Mouse (Mus musculus): ENCODE measurements around the gene Paqr5.

Paqr5 gene

GRCm38 (mm10) chr9:61947402-61948346 lies 79.0 kb downstream of the Paqr5 start:
- peak; percentile 48 for DNase-seq

GRCm38 (mm10) chr9:61946623-61947401 lies 79.8 kb downstream of the Paqr5 start, which contains the start of gene Kif23:
Gene Kif23 (minus strand): TSS chr9:61946774.
- DNase-seq = peak; percentile 94

GRCm38 (mm10) chr9:61945973-61946611 lies 80.6 kb downstream of the Paqr5 start:
- peak; percentile 14 for DNase-seq

- DNase-seq = no peak
These were observed 85.6 kb downstream of the Paqr5 start for GRCm38 (mm10) chr9:61941054-61941453.

- DNase-seq = no peak
These were observed 93.3 kb downstream of the Paqr5 start for GRCm38 (mm10) chr9:61933333-61933732.

- DNase-seq = no peak
These were observed 94.6 kb downstream of the Paqr5 start for GRCm38 (mm10) chr9:61932009-61932408.

GRCm38 (mm10) chr9:61925086-61925660 lies 101.5 kb downstream of the Paqr5 start:
- DNase-seq = no peak

- DNase-seq = no peak
These were observed 106.3 kb downstream of the Paqr5 start for GRCm38 (mm10) chr9:61920331-61920730.

GRCm38 (mm10) chr9:61919464-61919863 lies 107.2 kb downstream of the Paqr5 start:
- DNase-seq = no peak

- DNase-seq = no peak
These were observed 109.2 kb downstream of the Paqr5 start for GRCm38 (mm10) chr9:61917436-61917835.

GRCm38 (mm10) chr9:61916986-61917385 lies 109.7 kb downstream of the Paqr5 start:
- no peak for DNase-seq

- DNase-seq = no peak
These were observed 111.2 kb downstream of the Paqr5 start for GRCm38 (mm10) chr9:61915393-61916005.

GRCm38 (mm10) chr9:61914917-61915300 lies 111.7 kb downstream of the Paqr5 start:
- no peak for DNase-seq

- DNase-seq = peak; percentile 97
These were observed 112.3 kb downstream of the Paqr5 start, which contains the start of gene Rplp1 for GRCm38 (mm10) chr9:61914203-61914916. Gene Rplp1 (minus strand): TSS chr9:61914542.

GRCm38 (mm10) chr9:61911300-61912128 lies 115.1 kb downstream of the Paqr5 start:
- no peak for DNase-seq

- no peak for DNase-seq
These were observed 116.0 kb downstream of the Paqr5 start for GRCm38 (mm10) chr9:61910526-61911256.

- no peak for DNase-seq
These were observed 117.0 kb downstream of the Paqr5 start for GRCm38 (mm10) chr9:61909633-61910032.

- DNase-seq = no peak
These were observed 117.7 kb downstream of the Paqr5 start for GRCm38 (mm10) chr9:61908832-61909407.

- no peak for DNase-seq
These were observed 118.3 kb downstream of the Paqr5 start for GRCm38 (mm10) chr9:61908341-61908740.

Data from kidney, adult 11 months (tissue).